Mouse (Mus musculus) olfactory bulb, adult 2 months (tissue): ENCODE data around the gene Wdr62.

ENCODE experiments used
- CTCF ChIP-seq: fragments of 200-500 bp; IDR thresholded peaks from 2 replicates; pipeline ENCODE4 v1.5.1; 2012; ENCODE audit warnings: low read depth, mild to moderate bottlenecking, low read length, moderate library complexity; ENCODE audit not compliant: insufficient read depth
- POLR2A ChIP-seq: fragments of 200-500 bp; IDR thresholded peaks from 2 replicates; pipeline ENCODE4 v1.6.1; 2012; ENCODE audit warnings: mild to moderate bottlenecking, low read depth, low read length, moderate library complexity; ENCODE audit not compliant: insufficient read depth

- TF ChIP-seq CTCF (no peak), POLR2A (no peak)
Measured at GRCm38 (mm10) chr7:30321539-30322284, 41.5 kb upstream of the Wdr62 start, which contains the start of gene E130208F15Rik.
